Mouse (Mus musculus): Measurements from ENCODE around the gene Oxnad1.
"Not testable (repeated sequence)": the region's sequence is repeated elsewhere in the genome, so short reads cannot be mapped to it uniquely, and the experiment has no call there.

Oxnad1 gene

GRCm38 (mm10) chr14:32087584-32088248, 2.5 kb downstream of the Oxnad1 start:
- not testable (repeated sequence) for DNase-seq (ENCODE audit: low spot score in 2 of 2)

GRCm38 (mm10) chr14:32091124-32091523, 6.0 kb downstream of the Oxnad1 start:
- no peak for DNase-seq (ENCODE audit: low spot score in 2 of 2)

- no peak for DNase-seq (ENCODE audit: low spot score in 2 of 2)
Observed at GRCm38 (mm10) chr14:32091704-32092103, 6.5 kb downstream of the Oxnad1 start.

GRCm38 (mm10) chr14:32093018-32093417, 7.8 kb downstream of the Oxnad1 start:
- no peak for DNase-seq (ENCODE audit: low spot score in 2 of 2)

GRCm38 (mm10) chr14:32093500-32094117, 8.4 kb downstream of the Oxnad1 start:
- no peak for DNase-seq (ENCODE audit: low spot score in 2 of 2)

GRCm38 (mm10) chr14:32095646-32096045, 10.5 kb downstream of the Oxnad1 start:
- no peak for DNase-seq (ENCODE audit: low spot score in 2 of 2)

- DNase-seq (ENCODE audit: low spot score in 2 of 2), result no peak
Observed at GRCm38 (mm10) chr14:32096740-32097139, 11.6 kb downstream of the Oxnad1 start.

- DNase-seq (ENCODE audit: low spot score in 2 of 2), result no peak
Observed at GRCm38 (mm10) chr14:32097691-32098090, 12.5 kb downstream of the Oxnad1 start.

GRCm38 (mm10) chr14:32098951-32099350, 13.8 kb downstream of the Oxnad1 start:
- no peak for DNase-seq (ENCODE audit: low spot score in 2 of 2)

- no peak for DNase-seq (ENCODE audit: low spot score in 2 of 2)
Observed at GRCm38 (mm10) chr14:32103556-32103955, 18.4 kb downstream of the Oxnad1 start.

- DNase-seq (ENCODE audit: low spot score in 2 of 2), result no peak
Observed at GRCm38 (mm10) chr14:32105663-32106062, 20.5 kb downstream of the Oxnad1 start.

- no peak for DNase-seq (ENCODE audit: low spot score in 2 of 2)
Observed at GRCm38 (mm10) chr14:32106911-32107310, 21.7 kb downstream of the Oxnad1 start.

GRCm38 (mm10) chr14:32112124-32112523, 26.9 kb downstream of the Oxnad1 start:
- not testable (repeated sequence) for DNase-seq (ENCODE audit: low spot score in 2 of 2)

- DNase-seq (ENCODE audit: low spot score in 2 of 2), result no peak
Observed at GRCm38 (mm10) chr14:32120940-32121919, 36.1 kb downstream of the Oxnad1 start.

GRCm38 (mm10) chr14:32121920-32122315, 36.7 kb downstream of the Oxnad1 start:
- DNase-seq (ENCODE audit: low spot score in 2 of 2), result no peak

- DNase-seq (ENCODE audit: low spot score in 2 of 2), result no peak
Observed at GRCm38 (mm10) chr14:32124261-32124660, 39.1 kb downstream of the Oxnad1 start.

- DNase-seq (ENCODE audit: low spot score in 2 of 2), result not testable (repeated sequence)
Observed at GRCm38 (mm10) chr14:32125256-32125655, 40.1 kb downstream of the Oxnad1 start.

- no peak for DNase-seq (ENCODE audit: low spot score in 2 of 2)
Observed at GRCm38 (mm10) chr14:32128409-32128808, 43.2 kb downstream of the Oxnad1 start.

GRCm38 (mm10) chr14:32131836-32132235, 46.7 kb downstream of the Oxnad1 start:
- DNase-seq (ENCODE audit: low spot score in 2 of 2), result no peak

GRCm38 (mm10) chr14:32134293-32134692, 49.1 kb downstream of the Oxnad1 start:
- DNase-seq (ENCODE audit: low spot score in 2 of 2), result no peak

GRCm38 (mm10) chr14:32136467-32136866, 51.3 kb downstream of the Oxnad1 start:
- not testable (repeated sequence) for DNase-seq (ENCODE audit: low spot score in 2 of 2)

GRCm38 (mm10) chr14:32140359-32140965, 55.3 kb downstream of the Oxnad1 start:
- no peak for DNase-seq (ENCODE audit: low spot score in 2 of 2)
